Mouse (Mus musculus) effector memory CD4-positive, alpha-beta T cell, adult 7 months (primary cell): Measurements from ENCODE around the gene Tsn. TPM values are rescaled to one million over a fixed set of nuclear protein-coding genes. Genes with fewer than 3 reads are reported as not detected.

ENCODE experiments used
- polyA plus RNA-seq: library from polyadenylated mRNA; unstranded; fragments of 100-300 nt; shearing (Covaris generic); gene quantifications from one replicate; pipeline ENCODE4 v1.2.1, GENCODE M21; 2017

The Tsn gene
- 138 TPM for polyA plus RNA-seq

DNA sequence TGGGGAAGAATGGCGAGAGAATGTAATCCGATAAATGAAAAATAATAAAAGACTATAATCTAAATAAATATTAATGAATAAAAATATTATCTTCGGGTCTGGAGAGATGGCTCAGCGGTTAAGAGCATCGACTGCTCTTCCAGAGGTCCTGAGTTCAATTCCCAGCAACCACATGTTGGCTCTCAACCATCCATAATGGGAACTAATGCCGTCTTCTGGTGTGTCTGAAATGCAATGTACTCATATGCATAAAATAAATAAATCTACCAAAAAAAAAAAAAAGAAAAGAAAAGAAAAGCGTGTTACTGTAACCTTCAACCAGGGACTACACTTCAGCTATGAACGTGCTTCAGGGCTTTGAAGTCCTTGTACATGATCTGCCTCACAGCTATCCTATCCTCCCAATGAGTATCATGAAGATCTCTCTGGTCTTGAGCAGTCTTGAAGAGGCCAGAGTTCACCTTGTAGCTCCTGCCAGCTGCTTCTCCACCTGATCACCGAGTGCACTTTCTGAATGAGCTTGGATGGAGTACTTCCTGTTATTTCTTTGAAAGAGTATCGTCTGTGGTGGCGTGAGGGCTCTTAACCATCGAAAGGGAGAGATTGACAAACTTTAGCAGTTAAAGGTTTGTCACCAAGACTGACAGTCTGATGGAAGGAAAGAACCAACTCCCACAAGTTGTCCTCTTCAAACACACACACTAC, at the start of gene Tsn:
Gene Tsn (minus strand): TSS at position 118 of the 705 bp plus-strand sequence.

DNA sequence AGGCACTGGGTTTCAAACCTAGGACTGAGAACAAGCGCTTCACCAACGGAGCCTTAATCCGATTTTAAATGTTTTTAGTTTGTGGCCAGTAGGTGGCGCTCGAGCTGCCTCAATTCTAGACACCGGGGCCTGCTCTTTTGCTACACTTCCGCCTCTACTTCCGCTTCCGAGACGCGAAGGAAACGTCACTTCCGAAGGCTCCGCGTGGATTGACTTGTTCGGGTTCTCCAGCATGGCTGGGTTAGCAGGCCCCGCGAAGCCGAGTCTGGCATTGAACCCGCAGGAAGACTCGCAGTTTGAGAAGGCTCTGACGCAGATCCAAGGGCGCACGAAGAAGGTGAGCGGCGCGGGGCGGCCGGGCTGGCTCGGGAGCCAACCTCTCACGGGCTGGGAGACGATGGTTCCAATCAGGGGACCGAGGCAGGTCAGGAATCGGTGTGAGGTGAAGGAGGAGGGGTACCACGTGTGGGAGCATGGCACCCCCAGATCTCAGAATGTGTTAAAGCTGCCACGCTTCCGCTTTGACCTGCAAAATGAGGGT, 10.2 kb upstream of the Tsn start, which contains the start of gene Nifk:
Gene Nifk (plus strand): TSS at position 179 of the 541 bp plus-strand sequence.

Other genes starting within 250 kb of the Tsn start
- gene Gm29106, start 135.2 kb downstream of the Tsn start, polyA plus RNA-seq = not detected
- gene Nifk, start 10.1 kb upstream of the Tsn start, polyA plus RNA-seq = 35.3 TPM
- gene Clasp1, start 77.3 kb upstream of the Tsn start, polyA plus RNA-seq = 30.8 TPM